Mouse (Mus musculus): Measurements from ENCODE around the gene Tshz2.

Gene Tshz2

DNA sequence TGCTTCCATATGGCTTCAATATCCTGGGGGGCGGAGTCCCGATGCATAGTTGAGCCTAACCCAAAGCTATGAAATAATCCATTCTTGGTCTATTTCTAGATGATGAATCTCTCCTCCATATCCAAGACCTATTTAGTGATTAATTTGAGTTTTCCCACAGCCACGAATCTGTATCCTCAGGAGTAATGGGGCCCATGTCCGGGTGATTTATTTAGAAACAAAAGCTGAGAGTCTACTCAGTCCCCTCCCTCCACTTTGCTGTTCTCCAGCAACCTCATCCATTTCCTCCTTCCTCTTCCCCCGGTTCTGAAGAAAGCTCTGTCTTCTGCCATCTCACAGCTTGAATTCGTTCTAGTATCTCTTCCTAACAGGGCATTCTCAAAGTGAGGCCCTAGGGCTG, 125.3 kb downstream of the Tshz2 start:
- DNase-seq (ENCODE audit: low read depth, low spot score), result no peak

DNA sequence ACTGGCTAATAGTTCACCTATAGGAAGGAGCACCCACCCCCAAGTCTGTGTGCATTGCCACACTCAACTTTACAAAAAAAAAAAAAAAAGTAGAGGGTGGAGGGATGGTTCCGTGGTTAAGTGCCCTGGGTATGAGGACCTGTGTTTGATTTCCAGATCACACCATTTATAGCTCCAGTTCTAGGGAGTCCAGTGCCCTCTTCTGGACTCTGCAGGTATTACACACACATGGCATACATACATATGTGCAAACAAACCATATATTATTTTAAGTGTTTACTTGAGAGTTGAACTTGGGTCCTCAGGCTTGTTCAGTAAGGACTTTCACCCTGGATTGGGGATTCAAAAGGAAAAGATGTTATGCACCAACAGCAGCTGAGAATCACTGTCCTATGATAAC, 127.3 kb downstream of the Tshz2 start:
- peak; percentile 76 for DNase-seq (ENCODE audit: low read depth, low spot score)

DNA sequence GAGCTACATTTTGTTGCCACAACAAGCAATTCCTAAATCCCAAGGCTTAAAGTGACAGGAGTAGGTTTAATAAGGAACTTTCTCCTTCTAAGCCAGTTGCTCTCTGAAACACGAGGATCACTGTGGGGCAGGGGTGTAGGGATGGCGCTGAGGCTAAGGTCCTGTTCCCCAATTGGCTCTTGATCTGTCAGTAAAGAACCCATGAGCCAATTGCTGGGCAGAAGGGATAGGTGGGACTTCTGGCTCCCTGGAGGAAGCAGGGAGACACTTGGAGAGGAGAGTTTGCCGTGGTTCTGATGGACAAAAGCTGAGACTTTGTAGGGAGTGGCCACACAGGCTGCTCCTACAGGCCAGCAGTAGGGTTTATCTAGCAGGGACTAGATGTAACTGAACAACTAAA, 128.9 kb downstream of the Tshz2 start:
- peak; percentile 87 for DNase-seq (ENCODE audit: low read depth, low spot score)

DNA sequence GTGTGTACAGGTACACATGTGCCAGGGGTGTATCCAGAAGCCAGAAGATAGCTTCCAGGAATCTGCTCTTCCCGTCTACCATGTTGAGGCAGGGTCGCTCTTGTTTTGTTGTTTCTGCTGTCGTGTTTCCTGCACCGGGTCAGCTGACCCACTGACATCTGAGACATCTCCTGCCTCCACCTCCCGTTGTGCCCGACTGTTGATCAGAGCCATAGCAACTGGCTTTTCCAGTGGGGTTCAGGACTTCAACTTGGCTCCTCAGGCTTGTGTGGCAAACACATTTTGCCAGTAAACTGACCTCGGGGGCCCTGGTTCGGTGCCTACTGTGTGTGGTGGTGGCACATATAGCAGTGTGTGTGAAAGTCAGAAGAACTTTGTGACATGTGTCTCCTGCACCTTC, 129.5 kb downstream of the Tshz2 start:
- peak; percentile 67 for DNase-seq (ENCODE audit: low read depth, low spot score)

DNA sequence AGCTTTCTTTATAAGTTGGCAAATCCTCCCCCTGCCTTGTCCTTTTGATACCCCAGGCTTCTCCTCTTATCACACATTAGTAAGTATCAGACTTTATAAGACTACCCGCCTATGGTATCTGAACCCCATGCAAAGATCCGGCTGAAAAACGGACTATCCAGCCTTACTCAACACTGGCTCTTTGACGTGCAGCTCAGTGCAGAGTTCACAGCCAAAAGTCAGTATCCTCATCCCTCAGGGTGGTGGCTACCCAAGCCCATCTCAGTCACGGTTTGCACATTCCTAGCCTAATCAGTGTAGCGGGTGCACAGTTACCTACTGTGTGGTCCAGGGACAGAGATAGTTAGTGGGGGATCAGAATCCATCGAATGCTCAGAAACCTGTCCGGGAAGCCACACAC, 130.9 kb downstream of the Tshz2 start:
- no peak for DNase-seq (ENCODE audit: low read depth, low spot score)

DNA sequence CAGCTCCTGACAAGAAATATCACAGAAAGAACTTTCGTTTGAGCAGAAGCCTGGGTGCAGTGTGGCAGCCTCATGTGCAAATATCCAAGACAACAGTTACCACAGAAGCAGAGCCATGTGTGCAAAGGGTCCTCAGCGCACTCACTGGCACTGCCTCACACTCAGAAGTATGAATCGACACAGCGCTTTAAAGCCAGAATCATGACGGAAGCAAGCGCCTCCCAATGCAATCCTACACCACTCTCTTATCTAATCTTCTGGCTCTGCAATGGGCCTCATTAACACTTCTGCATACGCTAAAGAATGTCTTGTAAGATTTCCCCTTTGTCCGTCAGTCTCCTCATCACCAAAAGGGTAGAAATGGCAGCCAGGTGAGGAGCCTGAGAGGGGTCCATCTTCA, 133.4 kb downstream of the Tshz2 start:
- no peak for DNase-seq (ENCODE audit: low read depth, low spot score)

DNA sequence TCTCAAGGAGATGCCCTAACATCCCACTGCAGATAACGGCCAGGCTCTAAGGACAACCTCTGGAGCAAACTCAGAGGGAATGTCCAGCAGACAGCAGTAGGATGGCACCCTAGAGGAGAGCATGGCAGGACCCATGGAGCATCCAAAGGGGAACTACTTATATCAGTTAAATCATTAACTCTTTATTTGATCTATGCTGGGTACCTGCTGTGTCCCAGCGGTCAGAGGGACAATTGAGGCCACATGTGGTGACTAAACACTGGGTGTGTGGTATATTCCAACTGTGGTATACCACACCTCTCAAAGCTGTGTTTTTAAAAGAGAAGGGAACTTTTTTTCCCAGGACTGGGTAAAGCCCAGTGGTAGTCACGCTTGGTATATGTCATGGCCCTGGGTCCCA, 134.5 kb downstream of the Tshz2 start:
- no peak for DNase-seq (ENCODE audit: low read depth, low spot score)

DNA sequence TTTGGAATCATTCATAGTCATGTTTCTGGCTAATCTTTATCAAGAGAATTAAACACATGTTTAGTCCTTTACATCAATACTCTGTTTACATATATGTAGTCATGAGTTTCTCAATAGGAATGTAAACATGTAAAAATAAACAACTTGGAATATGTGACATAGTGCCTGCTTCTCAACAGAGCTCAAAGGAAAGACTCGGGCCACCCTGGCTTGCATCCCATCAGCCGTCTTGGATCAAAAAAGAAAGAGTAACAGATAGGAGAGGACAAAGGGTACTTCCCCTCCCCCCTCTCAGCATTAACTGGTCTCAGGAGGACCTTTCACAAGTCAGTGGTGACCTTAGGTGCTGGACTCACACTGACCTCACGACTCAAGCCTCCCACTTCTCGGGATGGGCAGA, 142.3 kb downstream of the Tshz2 start:
- DNase-seq (ENCODE audit: low read depth, low spot score), result no peak

DNA sequence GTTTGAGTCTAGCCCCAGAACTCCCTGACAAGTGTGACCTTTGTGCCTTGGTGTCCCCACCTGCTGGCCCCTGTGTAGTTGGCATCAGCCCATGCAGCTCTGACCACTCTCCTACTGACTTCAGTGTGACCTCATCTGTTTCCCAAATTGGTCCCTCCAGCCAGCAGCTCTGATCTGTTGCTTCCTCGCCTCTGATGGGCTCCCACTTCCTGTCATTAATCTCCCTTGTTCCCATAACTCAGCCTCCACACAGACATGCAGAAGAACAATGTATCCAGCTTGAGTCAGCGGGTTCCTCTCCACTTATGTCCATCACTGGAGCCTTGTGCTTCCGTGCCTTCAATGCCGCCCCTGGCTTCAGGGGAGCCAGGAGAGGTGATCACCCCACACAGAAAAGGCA, 144.4 kb downstream of the Tshz2 start:
- no peak for DNase-seq (ENCODE audit: low read depth, low spot score)

DNA sequence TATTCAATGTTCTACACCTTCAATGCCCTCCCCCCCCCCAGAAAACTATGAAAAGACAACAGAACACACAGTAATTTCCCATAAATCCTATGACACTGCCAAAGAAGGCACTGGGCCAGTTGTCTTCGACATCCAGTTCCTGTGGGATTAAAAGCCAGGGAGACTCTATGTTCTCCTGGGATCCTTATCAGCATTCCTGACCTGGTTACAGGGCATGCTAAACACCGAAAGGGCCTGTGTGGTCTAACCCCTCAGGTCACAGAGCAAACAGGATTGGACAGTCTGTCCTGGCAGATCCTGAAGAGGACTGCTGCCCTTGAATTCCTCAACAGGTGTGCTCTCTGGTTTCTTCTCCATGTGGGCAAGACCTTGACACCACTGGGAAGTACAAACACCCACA, 145.0 kb downstream of the Tshz2 start:
- no peak for DNase-seq (ENCODE audit: low read depth, low spot score)

DNA sequence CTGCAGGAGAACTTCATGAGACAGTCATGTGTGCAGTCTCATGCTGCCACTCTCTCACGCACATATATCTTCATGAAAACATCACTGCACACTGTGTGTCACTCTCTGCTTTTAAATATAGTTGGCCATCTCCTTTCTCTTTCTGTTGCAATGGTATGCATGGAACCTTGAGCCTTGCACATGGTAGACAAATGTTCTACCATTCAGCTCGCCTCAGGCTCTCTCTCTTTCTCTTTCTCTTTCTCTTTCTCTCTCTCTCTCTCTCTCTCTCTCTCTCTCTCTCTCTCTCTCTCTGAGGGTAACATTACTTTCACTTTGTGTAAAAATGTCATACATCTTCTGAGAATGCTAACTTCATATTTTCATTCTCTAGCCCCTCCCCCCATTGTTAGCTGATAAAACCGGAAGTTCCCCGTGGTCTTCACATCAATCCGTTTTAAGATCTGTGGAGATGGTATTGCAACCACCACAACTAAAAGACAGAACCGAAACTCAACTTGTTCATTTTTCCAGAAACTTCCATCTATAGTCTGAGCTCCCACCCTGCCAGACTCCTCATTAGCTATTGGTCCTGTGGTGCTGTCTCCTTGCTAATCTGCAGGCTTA, 146.0 kb downstream of the Tshz2 start:
- DNase-seq (ENCODE audit: low read depth, low spot score), result no peak

DNA sequence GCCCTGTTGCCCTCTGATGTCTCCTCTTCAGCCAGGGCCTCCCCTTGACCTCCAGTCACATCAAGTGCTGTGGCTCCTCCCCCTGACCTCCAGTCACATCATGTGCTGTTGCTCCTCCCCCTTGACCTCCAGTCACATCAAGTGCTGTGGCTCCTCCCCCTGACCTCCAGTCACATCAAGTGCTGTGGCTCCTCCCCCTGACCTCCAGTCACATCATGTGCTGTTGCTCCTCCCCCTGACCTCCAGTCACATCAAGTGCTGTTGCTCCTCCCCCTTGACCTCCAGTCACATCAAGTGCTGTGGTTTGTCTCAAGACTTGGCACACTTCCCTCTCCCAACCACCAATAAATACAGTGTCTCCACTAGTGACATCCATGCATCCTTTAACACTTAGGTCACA, 148.9 kb downstream of the Tshz2 start:
- DNase-seq (ENCODE audit: low read depth, low spot score), result peak; percentile 73

DNA sequence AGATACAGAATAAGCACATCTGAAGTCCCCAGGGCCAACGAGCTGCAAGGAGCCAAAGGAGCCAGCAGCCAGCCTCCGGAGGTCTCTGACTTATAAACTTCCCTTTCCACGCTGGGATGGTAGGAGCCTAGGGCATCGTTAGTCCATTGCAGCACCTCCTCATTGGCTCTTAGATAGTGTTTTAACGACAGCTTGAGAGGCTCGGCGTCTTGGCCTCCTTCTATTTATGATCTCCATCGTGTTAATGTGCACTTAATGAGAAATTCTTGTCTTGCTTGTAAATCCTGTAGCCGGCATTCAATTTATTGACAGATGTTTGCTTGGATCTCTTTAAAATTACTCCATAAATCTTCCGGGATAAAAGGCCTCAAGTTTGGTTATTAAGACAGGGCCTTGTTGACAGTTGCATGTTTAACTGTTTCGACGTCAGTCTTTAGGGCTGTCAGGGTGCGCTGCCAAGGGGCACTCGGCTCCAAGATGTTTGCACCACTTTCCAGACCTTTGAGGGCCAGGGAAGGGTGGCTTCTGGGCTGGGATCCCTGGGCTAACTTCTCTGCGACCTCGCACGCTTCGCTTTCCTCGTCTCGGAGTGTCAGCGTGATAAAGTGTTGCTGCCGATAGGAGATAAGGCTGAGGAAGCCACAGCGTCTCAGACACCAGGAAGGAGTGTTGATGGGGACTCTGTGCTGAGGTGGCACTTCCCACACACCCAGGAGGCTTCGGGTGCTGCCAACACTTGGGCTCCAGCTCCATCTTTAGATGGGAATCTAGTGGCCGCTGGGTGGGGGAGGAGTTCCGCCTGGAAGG, 150.3 kb downstream of the Tshz2 start:
- no peak for DNase-seq (ENCODE audit: low read depth, low spot score)

DNA sequence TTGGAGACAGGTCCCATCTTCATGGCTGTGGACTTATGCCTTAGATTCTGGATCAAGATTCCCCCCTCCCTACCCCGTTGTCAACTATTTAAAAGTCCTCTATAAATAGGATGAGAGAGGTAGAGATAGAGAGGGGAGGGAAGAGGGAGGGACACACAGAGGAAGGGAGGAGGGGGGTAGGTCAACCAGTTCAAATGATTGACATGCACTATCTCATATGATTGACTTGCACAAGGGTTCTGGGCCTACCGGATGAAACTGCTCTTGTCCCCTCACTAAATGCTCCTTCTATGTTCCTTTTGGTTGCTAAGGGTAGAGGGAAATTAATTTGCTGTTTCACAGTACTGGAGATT, 150.8 kb downstream of the Tshz2 start:
- DNase-seq (ENCODE audit: low read depth, low spot score), result no peak

DNA sequence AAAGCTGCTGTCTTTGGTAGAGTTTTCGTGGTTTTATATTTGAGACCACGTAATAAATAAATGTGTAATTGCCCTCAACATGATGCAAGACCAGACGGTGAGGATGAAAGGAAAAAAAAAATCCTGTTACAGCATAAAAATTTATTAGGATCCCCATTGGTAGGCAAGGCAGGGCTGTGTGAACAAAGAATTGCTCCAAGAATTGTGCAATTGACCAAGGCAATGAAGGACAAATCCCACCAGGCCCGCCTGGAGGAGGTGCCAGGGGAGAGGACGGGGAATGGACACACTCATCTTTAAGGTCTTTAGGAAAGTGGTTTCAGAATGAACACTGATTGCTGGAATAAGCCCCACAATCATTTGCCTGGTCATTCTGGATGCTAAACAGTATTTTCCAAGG, 154.6 kb downstream of the Tshz2 start:
- no peak for DNase-seq (ENCODE audit: low read depth, low spot score)

DNA sequence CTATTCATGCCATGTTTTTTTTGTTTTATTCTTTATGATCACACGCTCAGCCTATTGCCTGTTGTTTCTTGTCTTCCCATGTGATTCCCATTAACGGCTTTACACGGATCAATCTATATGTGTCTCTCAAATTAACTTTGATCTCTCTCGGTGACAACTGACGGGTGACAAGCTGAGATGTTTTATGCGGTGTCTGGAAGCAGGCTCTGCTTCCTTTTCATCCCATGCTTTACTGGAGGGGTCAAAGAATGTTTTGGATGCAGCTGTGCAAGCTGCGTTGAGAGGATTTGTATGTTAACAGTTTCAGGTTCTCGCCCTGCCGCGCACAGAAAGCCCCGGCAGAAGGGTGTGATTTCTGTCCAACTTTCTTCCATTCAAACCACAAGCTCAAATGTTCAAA, 155.1 kb downstream of the Tshz2 start:
- DNase-seq (ENCODE audit: low read depth, low spot score), result no peak

DNA sequence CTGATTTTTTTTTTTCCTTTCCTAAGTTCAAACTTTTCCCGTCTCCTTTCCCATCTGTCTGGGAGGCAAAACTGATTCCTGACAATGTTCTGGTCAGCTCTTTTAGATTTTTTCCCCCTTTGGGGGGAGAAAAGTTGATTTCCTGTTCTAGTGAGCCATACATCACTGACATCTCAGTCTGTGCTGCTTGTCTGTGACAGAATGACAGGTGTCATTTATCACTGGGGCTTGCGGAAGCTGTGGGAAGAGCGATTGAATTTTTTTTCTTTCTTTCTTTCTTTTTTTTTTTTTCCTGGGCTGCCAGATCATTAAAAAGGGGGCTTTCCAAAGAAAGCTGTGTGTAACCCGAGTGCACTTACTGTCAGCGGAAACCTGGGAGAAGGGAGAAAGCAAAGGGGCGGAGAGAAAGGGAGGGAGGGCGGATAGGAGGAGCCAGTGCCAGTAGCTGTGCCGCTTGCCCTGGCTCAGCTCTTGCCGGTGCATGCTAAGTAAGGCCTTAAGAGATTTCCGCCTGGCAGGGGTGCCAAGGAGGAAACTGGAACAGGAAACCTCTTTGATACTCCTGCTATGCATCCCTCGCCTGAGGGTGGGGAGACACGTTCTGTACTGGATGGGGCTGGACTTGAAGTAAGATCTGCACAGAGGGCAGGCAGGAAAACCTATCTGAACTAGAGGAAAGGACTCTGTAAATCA, 157.8 kb downstream of the Tshz2 start:
- DNase-seq (ENCODE audit: low read depth, low spot score), result peak; percentile 54

DNA sequence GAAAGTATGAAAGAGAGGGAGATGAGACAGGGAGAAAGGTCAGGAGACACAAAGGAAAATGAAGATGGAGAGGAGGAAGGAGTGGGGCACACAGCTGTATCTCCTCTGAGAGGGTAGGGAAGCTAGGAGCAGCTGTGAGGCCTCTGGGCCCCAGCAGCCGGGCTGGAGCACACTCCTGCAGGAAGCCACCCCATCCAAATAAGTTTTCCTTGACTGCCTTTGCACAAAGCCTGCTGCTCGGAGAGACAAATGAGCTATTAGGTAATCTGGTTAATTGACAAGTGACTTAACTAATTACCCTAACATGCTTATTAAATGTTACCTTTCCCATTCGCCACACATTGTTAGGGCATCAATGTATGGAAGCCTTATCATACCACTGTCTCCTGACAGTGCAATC, 159.9 kb downstream of the Tshz2 start:
- DNase-seq (ENCODE audit: low read depth, low spot score), result no peak

DNA sequence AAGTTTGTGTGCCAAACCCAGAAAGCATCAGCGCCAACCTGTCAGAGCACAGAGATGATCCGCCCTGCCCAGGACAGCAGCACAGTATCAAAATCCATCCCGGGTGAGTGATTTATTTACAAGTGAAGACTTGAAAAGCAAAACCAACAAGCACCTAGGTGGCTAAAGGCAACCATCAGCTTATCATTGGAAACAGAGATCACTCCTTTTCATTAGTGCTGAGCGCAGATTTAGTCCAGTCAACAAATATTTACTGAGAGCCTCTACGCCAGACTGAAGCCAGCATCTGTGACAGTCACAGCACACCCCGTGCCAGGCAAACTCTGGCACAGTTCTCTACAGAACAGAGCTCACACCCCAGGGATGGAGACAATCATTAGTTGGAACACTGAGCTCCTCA, 169.4 kb downstream of the Tshz2 start:
- no peak for DNase-seq (ENCODE audit: low read depth, low spot score)

DNA sequence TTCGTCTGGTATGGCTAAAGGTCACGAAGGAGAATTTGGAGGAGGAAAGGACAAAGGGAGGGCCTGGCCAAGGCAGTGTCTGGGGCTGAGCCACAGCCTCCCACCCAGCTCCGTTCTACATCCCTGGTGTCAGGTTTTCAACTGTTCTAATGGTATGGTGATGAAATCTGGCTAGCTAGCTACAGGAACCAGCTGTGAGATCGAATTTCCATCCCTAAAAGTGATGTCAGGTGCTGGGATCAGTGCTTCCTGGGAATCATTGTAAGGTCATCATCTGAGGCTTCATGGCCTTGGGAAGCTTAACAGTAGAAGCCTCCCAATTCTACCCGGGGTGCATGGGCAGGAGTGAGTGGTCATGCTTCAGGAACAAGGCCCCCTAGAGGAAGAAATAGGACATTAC, 171.6 kb downstream of the Tshz2 start:
- peak; percentile 88 for DNase-seq (ENCODE audit: low read depth, low spot score)

DNA sequence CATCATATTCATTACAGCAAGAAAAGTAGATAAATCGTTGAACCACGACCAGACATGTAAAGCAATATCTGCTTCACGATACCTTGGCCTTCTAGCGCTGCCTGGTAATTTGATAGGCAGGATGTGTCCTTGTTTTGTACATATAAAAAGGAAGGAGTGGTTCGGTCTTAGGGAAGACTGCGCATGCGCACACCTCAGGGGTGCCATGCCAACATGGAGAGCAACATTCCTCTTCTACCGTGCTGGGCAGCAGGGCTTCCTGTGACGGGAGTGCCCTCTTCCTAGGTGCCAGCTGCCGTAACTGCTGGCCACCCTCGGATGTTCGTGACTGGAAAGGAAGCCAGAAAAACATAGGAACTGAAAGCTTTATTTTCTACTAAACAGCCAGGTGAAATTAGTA, 172.7 kb downstream of the Tshz2 start:
- peak; percentile 28 for DNase-seq (ENCODE audit: low read depth, low spot score)

DNA sequence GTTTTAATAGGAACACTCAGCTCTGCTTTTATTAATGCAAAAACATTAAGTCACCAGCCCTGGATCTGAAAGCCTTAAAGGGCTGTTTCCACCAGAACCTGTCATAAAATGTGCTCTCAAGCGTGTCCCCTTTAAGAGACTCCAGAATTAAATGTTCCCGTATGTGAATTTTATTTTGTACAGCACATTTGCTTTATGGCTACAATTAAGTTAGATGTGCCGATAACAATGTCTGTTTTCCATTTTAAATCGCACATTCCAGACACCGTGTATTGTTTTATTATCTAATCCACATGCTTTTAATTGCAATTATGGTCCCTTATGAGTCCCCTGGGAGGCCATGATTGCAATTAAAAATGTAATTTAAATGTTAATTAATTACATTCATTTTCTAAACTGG, 178.8 kb downstream of the Tshz2 start:
- no peak for DNase-seq (ENCODE audit: low read depth, low spot score)

DNA sequence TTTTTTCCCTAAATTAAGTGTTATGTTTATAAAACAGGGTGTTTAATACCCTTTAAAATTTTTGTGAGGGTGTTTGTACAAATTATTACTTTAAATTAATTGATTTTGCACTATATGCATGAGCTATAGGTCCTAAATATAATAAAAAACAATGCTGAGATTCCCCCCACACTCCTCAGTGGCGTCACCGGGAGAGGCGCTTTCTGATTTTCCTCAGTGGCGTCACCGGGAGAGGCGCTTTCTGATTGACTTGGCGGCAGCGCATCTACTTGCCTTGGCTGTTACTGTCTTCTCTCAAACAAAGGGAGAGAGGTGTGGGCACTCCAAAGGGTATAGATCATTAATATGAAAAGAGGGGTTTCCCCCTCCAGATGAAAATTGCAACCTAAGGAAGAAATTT, 179.2 kb downstream of the Tshz2 start:
- no peak for DNase-seq (ENCODE audit: low read depth, low spot score)

All from R1 (cell line).